Mouse (Mus musculus) C2C12 (cell line): Measurements from ENCODE around the gene Foxa1. TPM values are rescaled to one million over a fixed set of nuclear protein-coding genes. Genes with fewer than 3 reads are reported as not detected.

Experiments used
- H3K27me3 ChIP-seq: one replicate; pipeline ENCODE4 v1.6.1; 2011; ENCODE audit not compliant: control insufficient read depth, insufficient read depth, insufficient read length
- H3K36me3 ChIP-seq: one replicate; pipeline ENCODE4 v1.6.1; 2011; ENCODE audit not compliant: control insufficient read depth, insufficient read depth
- H3K4me3 ChIP-seq: one replicate; pipeline ENCODE4 v1.5.1; 2011; ENCODE audit warnings: mild to moderate bottlenecking, control low read depth; ENCODE audit not compliant: poor library complexity, insufficient read depth, severe bottlenecking
- H3K79me2 ChIP-seq: one replicate; pipeline ENCODE4 v1.6.1; 2011; ENCODE audit not compliant: control insufficient read depth, insufficient read depth
- H3K79me3 ChIP-seq: one replicate; pipeline ENCODE4 v1.6.1; 2011; ENCODE audit warnings: low read depth, control low read depth
- H3ac ChIP-seq: one replicate; pipeline ENCODE3; 2011; ENCODE audit warnings: low read depth; ENCODE audit not compliant: control insufficient read depth, insufficient read length
- CEBPB ChIP-seq: IDR thresholded peaks from one replicate; pipeline ENCODE4 v1.6.1; 2011; ENCODE audit warnings: low read depth, mild to moderate bottlenecking, control low read depth, moderate library complexity
- CTCF ChIP-seq: IDR thresholded peaks from one replicate; pipeline ENCODE4 v1.5.1; 2011; ENCODE audit not compliant: control insufficient read depth, insufficient read depth, insufficient read length
- FOSL1 ChIP-seq: IDR thresholded peaks from one replicate; pipeline ENCODE4 v1.8.0; 2011; ENCODE audit warnings: mild to moderate bottlenecking, low read length; ENCODE audit not compliant: poor library complexity, insufficient read depth, severe bottlenecking
- MAX ChIP-seq: IDR thresholded peaks from one replicate; pipeline ENCODE4 v1.6.1; 2011; ENCODE audit warnings: mild to moderate bottlenecking, control low read depth
- MYOD1 ChIP-seq: IDR thresholded peaks from one replicate; pipeline ENCODE4 v1.6.1; 2011; ENCODE audit warnings: low read depth; ENCODE audit not compliant: control insufficient read depth, insufficient read length
- MYOG ChIP-seq: IDR thresholded peaks from one replicate; pipeline ENCODE4 v1.6.1; 2011; ENCODE audit not compliant: control insufficient read depth, insufficient read length; ENCODE audit errors: extremely low read depth
- USF1 ChIP-seq: IDR thresholded peaks from one replicate; pipeline ENCODE4 v1.6.1; 2011; ENCODE audit warnings: low read depth, mild to moderate bottlenecking, control low read depth, moderate library complexity
- polyA plus RNA-seq: library from polyadenylated mRNA; unstranded; fragments of >200 nt; fragmentation: generic; extraction: Trizol; gene quantifications from one replicate; pipeline ENCODE4 v1.2.1, GENCODE M21; 2012; ENCODE audit warnings: missing spikeins

The Foxa1 gene
- polyA plus RNA-seq, 1 experiment: not detected

DNA sequence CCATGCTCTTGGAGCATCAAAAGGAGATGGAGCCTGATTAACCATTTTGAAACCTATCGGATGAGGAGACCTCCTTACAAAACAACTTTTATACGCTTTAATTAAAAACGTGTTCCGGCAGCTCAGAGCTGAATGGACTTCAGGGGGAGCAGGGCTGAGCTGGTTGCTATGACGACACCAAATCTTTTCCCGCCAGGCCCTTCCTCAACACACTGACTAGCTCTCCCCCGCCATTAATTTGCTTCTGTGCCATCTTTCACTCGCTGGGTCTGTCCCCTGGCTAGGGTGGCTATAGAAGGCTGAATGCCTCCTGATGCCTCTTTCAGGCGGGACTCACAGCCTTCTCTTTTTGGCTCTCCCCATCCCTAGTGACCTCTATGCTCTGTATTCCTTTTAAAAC, 16.2 kb downstream of the Foxa1 start:
- no peak for TF ChIP-seq MYOD1
- no peak for TF ChIP-seq CEBPB
- TF ChIP-seq CTCF: no peak
- no peak for TF ChIP-seq MYOG
- TF ChIP-seq MAX: no peak
- no peak for TF ChIP-seq USF1
- TF ChIP-seq FOSL1: no peak
- no peaks in the 10 kb centered on the region for H3K79me2 ChIP-seq
- H3K27me3 ChIP-seq: no peaks in the 10 kb centered on the region
- no peaks in the 10 kb centered on the region for H3K36me3 ChIP-seq
- H3ac ChIP-seq: no peak overlapping the region
- no peak overlapping the region for H3K4me3 ChIP-seq
- no peaks in the 10 kb centered on the region for H3K79me3 ChIP-seq

DNA sequence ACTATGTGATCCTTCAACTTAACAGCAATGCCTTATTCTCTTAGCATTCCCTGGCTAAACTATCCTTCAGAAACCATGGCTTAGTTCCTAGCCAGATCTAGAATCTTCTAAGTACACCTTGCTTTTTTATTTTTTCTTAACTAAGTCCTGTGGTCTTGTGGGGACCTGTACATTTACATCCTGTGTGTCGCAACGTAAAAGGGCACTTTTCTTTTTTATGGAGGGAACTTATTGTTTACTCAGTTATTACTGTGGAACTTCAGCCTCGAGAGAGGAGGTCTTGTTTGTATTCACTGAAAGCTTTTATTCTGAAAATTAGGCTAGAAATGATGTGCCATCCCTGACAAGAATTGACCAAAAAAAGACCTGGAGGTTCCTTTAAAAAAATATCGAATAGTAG, 18.4 kb downstream of the Foxa1 start:
- Histone ChIP-seq H3K36me3 (no peaks in the 10 kb centered on the region), H3K79me2 (no peaks in the 10 kb centered on the region), H3K4me3 (no peak overlapping the region), H3K27me3 (no peaks in the 10 kb centered on the region), H3ac (no peak overlapping the region), H3K79me3 (no peaks in the 10 kb centered on the region)
- no peak for TF ChIP-seq MYOG
- TF ChIP-seq MAX: no peak
- TF ChIP-seq USF1: no peak
- TF ChIP-seq CTCF: no peak

DNA sequence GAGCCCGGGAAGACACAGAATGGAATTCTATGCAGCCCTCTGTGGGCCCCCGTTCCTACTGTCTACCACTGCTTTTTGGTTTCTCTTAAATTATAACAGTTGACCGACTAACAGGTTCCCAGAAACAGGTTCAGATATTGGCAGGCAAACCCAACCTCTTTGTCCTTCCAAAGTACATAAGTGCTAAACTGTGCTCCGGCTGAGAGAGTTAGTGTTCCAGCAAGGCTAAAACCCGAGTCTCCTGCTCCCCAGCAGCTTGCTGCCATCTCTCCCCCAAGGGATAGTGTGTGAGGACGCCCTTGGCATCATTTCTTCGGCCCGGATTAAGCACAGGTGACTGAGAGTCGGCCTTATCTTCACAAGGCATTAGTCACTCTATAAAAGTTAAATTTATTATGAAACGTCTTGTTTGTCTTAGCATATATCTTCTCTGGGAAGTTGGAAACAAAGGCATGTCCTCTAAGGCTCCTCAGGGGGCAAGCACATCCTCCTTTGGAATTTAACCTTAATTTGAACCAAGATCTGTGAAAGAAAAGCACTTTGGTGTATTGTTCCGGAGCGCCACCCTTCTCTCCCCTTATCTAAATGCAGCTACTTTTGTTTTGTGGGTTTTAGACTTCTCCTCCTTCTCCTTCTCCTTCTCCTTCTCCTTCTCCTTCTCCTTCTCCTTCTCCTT, 30.9 kb downstream of the Foxa1 start:
- Histone ChIP-seq H3K4me3 (no peak overlapping the region), H3K27me3 (no peaks in the 10 kb centered on the region)

DNA sequence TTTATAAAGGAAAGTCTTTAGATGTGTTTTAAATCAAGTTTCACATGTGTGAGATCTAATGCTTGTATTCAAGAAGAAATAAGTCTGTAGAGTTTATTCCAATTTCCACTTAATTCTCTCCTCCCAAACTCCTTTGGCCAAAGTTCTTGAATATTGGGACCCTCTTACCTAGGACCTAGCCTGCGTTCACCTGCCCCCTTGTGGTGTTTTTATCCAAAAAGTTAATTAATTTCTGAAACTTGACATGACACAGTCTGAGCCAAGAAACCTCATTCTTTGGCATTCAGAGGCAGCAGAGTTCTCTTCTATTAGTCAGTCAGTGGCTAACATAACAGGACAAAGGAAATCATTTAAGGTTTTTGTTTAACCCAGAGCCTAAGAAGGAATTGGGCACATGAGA, 32.2 kb downstream of the Foxa1 start:
- Histone ChIP-seq H3K79me3 (no peaks in the 10 kb centered on the region), H3K27me3 (no peaks in the 10 kb centered on the region), H3K36me3 (no peaks in the 10 kb centered on the region), H3ac (no peak overlapping the region), H3K4me3 (no peak overlapping the region), H3K79me2 (no peaks in the 10 kb centered on the region)
- TF ChIP-seq USF1 (no peak), MYOG (no peak), MYOD1 (no peak), FOSL1 (no peak), CTCF (no peak), CEBPB (no peak), MAX (no peak)

More for the DNA sequence above, 30.9 kb downstream of the Foxa1 start:
- Histone ChIP-seq H3K36me3 (no peaks in the 10 kb centered on the region), H3ac (no peak overlapping the region), H3K79me2 (no peaks in the 10 kb centered on the region), H3K79me3 (no peaks in the 10 kb centered on the region)
- no peak for TF ChIP-seq USF1
- no peak for TF ChIP-seq MYOD1
- TF ChIP-seq MYOG: no peak
- TF ChIP-seq CEBPB: no peak
- TF ChIP-seq MAX: no peak
- no peak for TF ChIP-seq FOSL1
- TF ChIP-seq CTCF: no peak

DNA sequence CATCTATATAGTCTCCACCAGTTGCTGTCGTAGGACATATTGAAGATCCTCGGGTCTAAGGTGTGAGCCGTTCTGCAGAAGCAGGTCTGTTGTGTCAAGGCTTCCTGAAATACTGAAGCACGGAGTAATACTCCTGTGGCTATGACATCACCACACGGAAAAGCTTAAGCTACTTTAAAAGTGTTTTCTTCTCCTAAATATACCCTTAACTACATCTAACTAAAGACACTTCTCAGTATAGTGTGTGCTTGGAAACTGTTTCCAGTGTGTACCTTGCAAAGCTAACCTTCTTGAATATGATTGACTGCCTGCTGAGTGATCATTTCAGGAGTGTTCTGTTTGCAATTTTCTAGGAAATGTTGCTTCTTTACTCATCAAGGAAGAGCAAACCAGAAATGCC, 35.2 kb downstream of the Foxa1 start:
- no peaks in the 10 kb centered on the region for H3K79me2 ChIP-seq
- H3K27me3 ChIP-seq: no peaks in the 10 kb centered on the region
- H3K79me3 ChIP-seq: no peaks in the 10 kb centered on the region
- TF ChIP-seq MYOD1 (no peak), MYOG (no peak), USF1 (no peak), CTCF (no peak)
- no peak overlapping the region for H3ac ChIP-seq
- H3K4me3 ChIP-seq: no peak overlapping the region
- no peaks in the 10 kb centered on the region for H3K36me3 ChIP-seq

DNA sequence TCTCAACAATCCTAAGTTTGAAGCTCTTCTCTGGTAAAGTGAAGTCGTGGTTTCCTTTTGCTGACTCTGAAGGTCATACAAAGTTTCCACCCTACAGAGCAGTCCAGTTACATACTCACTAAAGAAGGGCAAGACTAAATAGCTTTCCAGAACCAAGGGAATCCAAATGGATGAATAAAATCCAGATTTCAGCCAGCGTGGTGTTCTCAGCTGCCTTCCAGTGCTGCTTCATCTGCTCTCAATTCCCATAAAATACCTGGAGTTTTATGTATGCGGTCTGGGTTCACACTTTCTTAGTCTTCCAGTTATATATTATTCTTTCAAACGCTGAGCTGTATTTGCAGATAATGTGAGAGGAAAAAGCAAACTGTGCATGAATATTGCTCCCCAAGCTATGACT, 35.6 kb downstream of the Foxa1 start:
- H3K4me3 ChIP-seq: no peak overlapping the region
- no peaks in the 10 kb centered on the region for H3K27me3 ChIP-seq
- H3K79me2 ChIP-seq: no peaks in the 10 kb centered on the region
- no peaks in the 10 kb centered on the region for H3K36me3 ChIP-seq
- no peaks in the 10 kb centered on the region for H3K79me3 ChIP-seq
- TF ChIP-seq USF1: no peak
- no peak for TF ChIP-seq MYOD1
- TF ChIP-seq MAX: no peak
- no peak for TF ChIP-seq CEBPB
- no peak for TF ChIP-seq CTCF
- no peak for TF ChIP-seq FOSL1
- no peak for TF ChIP-seq MYOG
- H3ac ChIP-seq: no peak overlapping the region
